Mouse (Mus musculus): ENCODE measurements around the gene Zfp128. TPM values are rescaled to one million over a fixed set of nuclear protein-coding genes. Genes with fewer than 3 reads are reported as not detected.
A peak's percentile ranks its signal among the peaks of the same experiment; 100 is the strongest.
"Not testable (repeated sequence)": the region's sequence is repeated elsewhere in the genome, so short reads cannot be mapped to it uniquely, and the experiment has no call there.

Zfp128 gene
- polyA plus RNA-seq, 1 experiment from 2014 or later, result 0.66 TPM

DNA sequence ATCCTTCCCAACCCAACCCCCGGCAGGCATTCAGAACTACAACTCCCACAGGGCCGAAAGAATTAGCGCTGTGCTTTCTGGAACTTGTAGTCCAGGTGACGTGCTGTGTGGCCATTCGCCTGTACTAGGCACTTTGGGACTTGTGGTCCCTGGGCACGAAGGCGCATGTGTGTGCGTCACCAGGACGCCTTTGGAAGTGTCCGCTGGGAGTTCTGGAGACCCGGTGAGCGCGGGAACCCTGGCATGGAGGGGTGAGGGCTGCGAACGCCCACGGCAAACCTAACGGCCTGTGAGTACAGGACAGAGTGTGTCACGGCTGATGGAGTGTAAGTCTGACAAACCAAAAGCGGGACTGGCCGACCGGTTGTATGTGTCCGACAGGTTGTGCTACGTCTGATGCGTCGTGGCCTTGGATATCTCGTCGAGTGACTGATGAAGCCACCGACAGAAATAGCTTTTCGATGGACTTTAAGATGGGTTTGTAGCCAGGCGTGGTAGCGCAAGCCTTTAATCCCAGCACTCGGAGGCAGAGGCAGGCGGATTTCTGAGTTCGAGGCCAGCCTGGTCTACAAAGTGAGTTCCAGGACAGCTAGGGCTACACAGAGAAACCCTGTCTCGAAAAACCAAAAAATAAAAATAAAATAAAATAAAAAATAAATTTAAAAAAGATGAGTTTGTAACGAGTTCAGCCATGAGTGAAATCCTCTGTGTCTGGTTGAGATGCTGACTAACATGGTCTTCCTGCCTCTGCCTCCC is 16.9 kb downstream of the Zfp128 start, which contains the start of gene Zscan22:
Gene Zscan22, plus strand, starts transcription at position 161 of the 756 bp plus-strand sequence.
- Histone ChIP-seq H3K27ac (peak within 1 kb of the TSS; percentile 45), H3K4me2 (peak within 1 kb of the TSS; percentile 64)
- WGBS (ENCODE audit: insufficient replicate concordance), result 3% methylated on average over 36 of the region's 36 CpGs

DNA sequence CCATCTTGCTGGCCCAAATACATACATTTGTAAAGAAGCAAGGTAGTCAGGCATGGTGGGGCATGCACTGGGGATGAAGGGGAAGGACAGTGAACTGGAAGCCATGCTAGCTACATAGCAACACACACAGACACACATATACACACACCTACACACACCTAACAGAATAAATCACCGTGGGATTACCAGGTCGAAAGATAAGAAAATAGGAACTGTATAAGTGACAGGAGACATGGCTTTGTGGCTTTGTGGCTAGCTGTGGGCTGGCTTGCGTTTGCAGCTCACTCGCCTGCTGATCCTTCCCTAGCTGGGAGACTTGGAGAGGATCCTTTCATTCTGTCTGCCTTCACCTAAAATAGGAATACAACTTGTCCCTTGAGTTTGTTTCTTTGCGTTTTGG is 20.5 kb downstream of the Zfp128 start:
- ATAC-seq (ENCODE audit: low read depth), result no peak
- Histone ChIP-seq H3K4me3 (replicated peaks) (no peak overlapping the region), H3K9ac (no peak overlapping the region), H3K36me3 (peaks cover 36% of the 10 kb centered on the region), H3K27me3 (no peaks in the 10 kb centered on the region), H3K9me3 (replicated peaks) (no peaks in the 10 kb centered on the region), H3K4me2 (no peak overlapping the region), H3K27ac (no peak overlapping the region), H3K4me1 (replicated peaks) (peaks cover 25% of the 10 kb centered on the region)
- no peak for DNase-seq
- 48% methylated on average over 5 of the region's 5 CpGs for WGBS (ENCODE audit: insufficient replicate concordance)

More for the DNA sequence above, 16.9 kb downstream of the Zfp128 start, which contains the start of gene Zscan22:
- Histone ChIP-seq H3K36me3 (0 out of 2 replicates have a peak, but pooled peaks cover 3% of the 10 kb centered on the region), H3K4me3 (replicated peaks) (peak within 1 kb of the TSS; percentile 71), H3K4me1 (replicated peaks) (peaks cover 17% of the 10 kb centered on the region), H3K9ac (peak within 1 kb of the TSS; percentile 73), H3K9me3 (replicated peaks) (no peaks in the 10 kb centered on the region), H3K27me3 (no peaks in the 10 kb centered on the region)
- peak; percentile 99 for ATAC-seq (ENCODE audit: low read depth)
- peak; percentile 79 for DNase-seq

GRCm38 (mm10) chr7:12903623-12904022 is 22.6 kb downstream of the Zfp128 start:
- Histone ChIP-seq H3K4me2 (peak overlapping the region; percentile 27), H3K27me3 (no peaks in the 10 kb centered on the region), H3K4me1 (replicated peaks) (peaks cover 21% of the 10 kb centered on the region), H3K4me3 (replicated peaks) (peak overlapping the region; percentile 15), H3K9ac (no peak overlapping the region), H3K9me3 (replicated peaks) (no peaks in the 10 kb centered on the region), H3K27ac (no peak overlapping the region), H3K36me3 (peaks cover 57% of the 10 kb centered on the region)
- ATAC-seq (ENCODE audit: low read depth), result peak; percentile 44; the same call in 1 of the 2 replicates
- WGBS (ENCODE audit: insufficient replicate concordance), result 46% methylated on average over 10 of the region's 10 CpGs
- no peak for DNase-seq

- Histone ChIP-seq H3K27ac (no peak overlapping the region), H3K4me3 (replicated peaks) (no peak overlapping the region), H3K36me3 (peaks cover 58% of the 10 kb centered on the region), H3K9ac (no peak overlapping the region), H3K4me1 (replicated peaks) (peaks cover 20% of the 10 kb centered on the region), H3K9me3 (replicated peaks) (no peaks in the 10 kb centered on the region), H3K4me2 (no peak overlapping the region), H3K27me3 (no peaks in the 10 kb centered on the region)
- 82% methylated on average over 1 of the region's 1 CpGs for WGBS (ENCODE audit: insufficient replicate concordance)
- DNase-seq (no peak), ATAC-seq (ENCODE audit: low read depth) (no peak)
Observed at GRCm38 (mm10) chr7:12905146-12905545, 24.2 kb downstream of the Zfp128 start.

DNA sequence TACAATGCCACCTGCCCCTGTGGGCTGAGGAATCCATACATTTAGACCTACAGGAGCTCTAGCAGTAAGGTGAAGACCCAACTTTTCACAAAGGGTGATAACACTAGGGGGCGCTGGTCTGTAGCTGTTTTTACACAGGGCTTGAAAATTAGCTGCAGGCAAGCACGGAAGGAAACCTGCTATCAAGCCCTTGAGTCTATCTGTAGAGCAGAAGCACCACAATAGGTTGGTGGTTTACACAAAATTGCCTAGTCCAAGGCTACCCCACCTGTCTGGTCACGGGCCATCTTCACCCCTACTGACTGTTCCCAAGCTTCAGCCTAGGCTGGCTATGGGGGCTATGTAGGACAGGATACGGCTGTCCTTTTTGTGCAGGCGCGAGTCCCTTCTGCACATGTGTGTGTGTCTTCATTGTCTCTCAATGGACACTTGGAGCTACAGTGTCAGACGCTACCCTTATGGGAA is 28.6 kb downstream of the Zfp128 start:
- peak overlapping the region; percentile 69 for H3K4me3 ChIP-seq (replicated peaks)
- peaks cover 41% of the 10 kb centered on the region for H3K36me3 ChIP-seq
- ATAC-seq (ENCODE audit: low read depth) (peak; percentile 61), DNase-seq (peak; percentile 37)
- H3K27ac ChIP-seq, result peak overlapping the region; percentile 91
- H3K27me3 ChIP-seq, result no peaks in the 10 kb centered on the region
- H3K4me1 ChIP-seq (replicated peaks), result peaks cover 13% of the 10 kb centered on the region
- H3K4me2 ChIP-seq, result peak overlapping the region; percentile 85
- no peaks in the 10 kb centered on the region for H3K9me3 ChIP-seq (replicated peaks)
- 18% methylated on average over 7 of the region's 7 CpGs for WGBS (ENCODE audit: insufficient replicate concordance)
- H3K9ac ChIP-seq, result peak overlapping the region; percentile 77

GRCm38 (mm10) chr7:12910181-12910668 is 29.2 kb downstream of the Zfp128 start:
- ATAC-seq (ENCODE audit: low read depth) (peak; percentile 84), DNase-seq (peak; percentile 60)
- H3K36me3 ChIP-seq, result peaks cover 35% of the 10 kb centered on the region
- peak overlapping the region; percentile 77 for H3K9ac ChIP-seq
- no peaks in the 10 kb centered on the region for H3K9me3 ChIP-seq (replicated peaks)
- H3K4me1 ChIP-seq (replicated peaks), result peaks cover 13% of the 10 kb centered on the region
- 1% methylated on average over 19 of the region's 19 CpGs for WGBS (ENCODE audit: insufficient replicate concordance)
- H3K4me2 ChIP-seq, result peak overlapping the region; percentile 85
- H3K27ac ChIP-seq, result peak overlapping the region; percentile 91
- no peaks in the 10 kb centered on the region for H3K27me3 ChIP-seq
- H3K4me3 ChIP-seq (replicated peaks), result peak overlapping the region; percentile 69

DNA sequence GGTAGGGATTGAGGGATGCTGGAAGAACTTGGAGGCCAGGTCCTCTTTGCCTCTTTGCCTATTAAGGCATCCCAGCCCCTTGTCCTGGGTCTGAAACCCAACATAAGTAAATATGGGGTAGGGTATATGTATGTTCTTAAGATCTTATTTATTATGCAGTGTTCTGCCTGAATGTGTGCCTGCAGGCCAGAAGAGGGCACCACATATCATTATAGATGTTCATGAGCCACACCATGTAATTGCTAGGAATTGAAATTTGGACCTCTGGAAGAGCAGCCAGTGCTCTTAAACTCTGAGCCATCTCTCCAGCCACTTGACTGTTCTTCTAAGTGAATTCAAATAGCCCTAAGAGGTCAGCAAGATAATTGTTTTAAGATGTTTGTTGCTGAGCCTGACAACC is 32.6 kb downstream of the Zfp128 start:
- no peak overlapping the region for H3K4me3 ChIP-seq (replicated peaks)
- DNase-seq (no peak), ATAC-seq (ENCODE audit: low read depth) (no peak)
- H3K9ac ChIP-seq, result no peak overlapping the region
- peaks cover 13% of the 10 kb centered on the region for H3K4me1 ChIP-seq (replicated peaks)
- H3K4me2 ChIP-seq, result no peak overlapping the region
- H3K36me3 ChIP-seq, result peaks cover 2% of the 10 kb centered on the region; the same call in 1 of the 2 replicates
- no peaks in the 10 kb centered on the region for H3K9me3 ChIP-seq (replicated peaks)
- no peak overlapping the region for H3K27ac ChIP-seq
- H3K27me3 ChIP-seq, result no peaks in the 10 kb centered on the region

DNA sequence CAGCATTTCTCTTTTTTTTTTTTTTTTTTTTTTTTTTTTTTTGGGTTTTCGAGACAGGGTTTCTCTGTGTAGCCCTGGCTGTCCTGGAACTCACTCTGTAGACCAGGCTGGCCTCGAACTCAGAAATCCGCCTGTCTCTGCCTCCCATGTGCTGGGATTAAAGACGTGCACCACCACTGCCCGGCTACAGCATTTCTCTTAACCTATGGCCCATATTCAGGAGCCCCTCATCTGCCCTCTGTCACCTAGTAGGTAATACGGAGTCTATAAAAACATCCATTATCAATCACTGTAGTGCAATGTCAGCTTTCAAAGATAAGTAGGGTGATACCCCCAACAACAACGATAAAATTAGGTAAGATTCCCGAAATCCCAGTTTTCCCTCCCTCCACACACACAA is 39.5 kb downstream of the Zfp128 start:
- H3K4me3 ChIP-seq (replicated peaks), result peak overlapping the region; percentile 16; the same call in 1 of the 2 replicates
- peaks cover 40% of the 10 kb centered on the region for H3K4me1 ChIP-seq (replicated peaks)
- DNase-seq; H3K27me3 ChIP-seq; H3K9me3 ChIP-seq (replicated peaks); ATAC-seq (ENCODE audit: low read depth); H3K27ac ChIP-seq: not testable (repeated sequence)
- peak overlapping the region; percentile 15; the same call in 1 of the 2 replicates for H3K9ac ChIP-seq
- 75% methylated on average over 7 of the region's 8 CpGs for WGBS (ENCODE audit: insufficient replicate concordance)
- peaks cover 28% of the 10 kb centered on the region for H3K36me3 ChIP-seq
- H3K4me2 ChIP-seq, result peak overlapping the region; percentile 89

GRCm38 (mm10) chr7:12921318-12921704 is 40.3 kb downstream of the Zfp128 start:
- H3K4me1 ChIP-seq (replicated peaks), result peaks cover 40% of the 10 kb centered on the region
- no peaks in the 10 kb centered on the region for H3K9me3 ChIP-seq (replicated peaks)
- H3K36me3 ChIP-seq, result peaks cover 36% of the 10 kb centered on the region
- peak overlapping the region; percentile 85 for H3K9ac ChIP-seq
- DNase-seq, result no peak
- ATAC-seq (ENCODE audit: low read depth), result no peak
- H3K27me3 ChIP-seq, result no peaks in the 10 kb centered on the region
- peak overlapping the region; percentile 89 for H3K27ac ChIP-seq
- H3K4me3 ChIP-seq (replicated peaks), result peak overlapping the region; percentile 78
- peak overlapping the region; percentile 89 for H3K4me2 ChIP-seq
- WGBS (ENCODE audit: insufficient replicate concordance), result 0% methylated on average over 3 of the region's 3 CpGs

- peak within 1 kb of the TSS; percentile 85 for H3K9ac ChIP-seq
- peak; percentile 96 for ATAC-seq (ENCODE audit: low read depth)
- under 1% methylated on average over 55 of the region's 55 CpGs for WGBS (ENCODE audit: insufficient replicate concordance)
Observed at GRCm38 (mm10) chr7:12921705-12922465, 40.9 kb downstream of the Zfp128 start, which contains the start of gene Rps5. Gene Rps5, plus strand, starts transcription at chr7:12922290.

GRCm38 (mm10) chr7:12922729-12923128 is 41.8 kb downstream of the Zfp128 start:
- peak overlapping the region; percentile 78 for H3K4me3 ChIP-seq (replicated peaks)
- H3K27ac ChIP-seq, result peak overlapping the region; percentile 71
- peaks cover 3% of the 10 kb centered on the region for H3K27me3 ChIP-seq
- peaks cover 47% of the 10 kb centered on the region for H3K36me3 ChIP-seq
- peak overlapping the region; percentile 81 for H3K4me2 ChIP-seq
- H3K4me1 ChIP-seq (replicated peaks), result peaks cover 49% of the 10 kb centered on the region
- under 1% methylated on average over 8 of the region's 8 CpGs for WGBS (ENCODE audit: insufficient replicate concordance)
- DNase-seq (no peak), ATAC-seq (ENCODE audit: low read depth) (no peak)
- no peaks in the 10 kb centered on the region for H3K9me3 ChIP-seq (replicated peaks)
- peak overlapping the region; percentile 84 for H3K9ac ChIP-seq

More at GRCm38 (mm10) chr7:12921705-12922465, 40.9 kb downstream of the Zfp128 start, which contains the start of gene Rps5:
- Histone ChIP-seq H3K27me3 (peaks cover 2% of the 10 kb centered on the region; the same call in 1 of the 2 replicates), H3K4me3 (replicated peaks) (peak within 1 kb of the TSS; percentile 78), H3K4me2 (peak within 1 kb of the TSS; percentile 89), H3K9me3 (replicated peaks) (no peaks in the 10 kb centered on the region), H3K27ac (peak within 1 kb of the TSS; percentile 89), H3K36me3 (peaks cover 42% of the 10 kb centered on the region), H3K4me1 (replicated peaks) (peaks cover 42% of the 10 kb centered on the region)
- peak; percentile 97 for DNase-seq

All from liver, embryonic 13.5 days (tissue).